ENCODE assay signal across 8 mouse cellular contexts in the genomic region with DNA sequence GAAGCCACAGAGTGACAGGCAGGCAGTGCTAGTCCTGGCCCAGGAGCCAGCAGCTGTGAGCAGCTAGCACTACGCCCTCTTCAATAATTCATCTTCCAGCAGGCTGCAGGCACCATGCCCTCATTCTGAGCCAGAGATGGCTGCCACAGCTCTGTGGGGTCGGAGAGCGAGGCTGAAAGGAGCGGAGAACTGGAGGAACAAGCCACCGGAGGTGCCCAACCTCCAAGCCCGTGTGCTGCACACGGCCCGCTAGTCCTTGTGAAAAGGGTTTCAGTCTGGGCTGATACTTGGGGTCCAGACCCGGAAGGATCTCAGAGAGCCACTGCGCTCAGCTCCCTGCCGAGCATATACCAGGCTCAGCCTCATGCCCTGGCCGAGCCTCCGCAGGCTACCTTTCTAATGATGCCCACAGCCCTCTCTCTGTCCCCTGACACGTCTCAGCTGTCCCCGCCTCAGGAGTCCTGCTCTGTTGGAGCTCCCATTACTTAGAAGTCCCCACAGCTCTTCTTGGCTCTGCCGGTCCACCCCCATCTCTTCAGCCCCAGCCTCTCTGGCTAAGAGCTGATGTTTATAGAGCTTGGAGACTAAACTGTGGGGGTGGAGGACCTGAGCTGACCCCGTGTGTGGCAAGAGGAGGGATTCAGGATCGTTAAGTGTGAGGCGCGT. TPM values are rescaled to one million over a fixed set of nuclear protein-coding genes. Genes with fewer than 3 reads are reported as not detected.
A peak's percentile ranks its signal among the peaks of the same experiment; 100 is the strongest.
DNase-seq lines count a peak whose midpoint lies in the region; ATAC-seq and TF ChIP-seq lines count a peak whose summit lies in the region.

No protein-coding gene starts in this region.

- H3K4me1 ChIP-seq in ES-Bruce4 (ENCODE audit: control insufficient read depth, insufficient read depth, low read length) = peaks cover 4% of the 10 kb centered on the region
- peaks cover 11% of the 10 kb centered on the region for H3K4me1 ChIP-seq in forebrain, postnatal 0 days (ENCODE audit: insufficient read depth)

- peak; percentile 72 for DNase-seq in gastrocnemius, adult 2 months
- no peak for DNase-seq in gastrocnemius, adult 8-10 months (ENCODE audit: low spot score in 2 of 2)
- DNase-seq in forebrain, postnatal 0 days = peak; percentile 57
- DNase-seq in lung, postnatal 36 days = peak; percentile 10
- DNase-seq in T-cell, adult 2 months (ENCODE audit: low spot score) = no peak
- no peak for DNase-seq in spleen, adult 18-20 months

- peak overlapping the region; percentile 89 for H3K27ac ChIP-seq in gastrocnemius, adult 2 months
- H3K27ac ChIP-seq in ES-Bruce4 (ENCODE audit: insufficient read depth, low read length) = no peak overlapping the region
- H3K27ac ChIP-seq in forebrain, postnatal 0 days (ENCODE audit: low read depth, low read length) = no peak overlapping the region

- intact Hi-C loops in gastrocnemius, adult 2 months (cut with DNase I) = no loop called here

- H3K27me3 ChIP-seq in ES-Bruce4 (ENCODE audit: control insufficient read depth, insufficient read depth, low read length, poor library complexity, severe bottlenecking) = no peaks in the 10 kb centered on the region
- H3K27me3 ChIP-seq in forebrain, postnatal 0 days (ENCODE audit: insufficient read depth, low read length) = no peaks in the 10 kb centered on the region

- peak; percentile 30 for ATAC-seq in forebrain, postnatal 0 days
- no peak for ATAC-seq in inflammation-experienced regulatory T-cells, adult 6 months

- TF ChIP-seq POLR2A in ES-Bruce4 (IDR thresholded peaks at IDR 0.05; ENCODE audit: insufficient read depth, low read length) = no peak

- H3K4me3 ChIP-seq in gastrocnemius, adult 2 months = peak overlapping the region; percentile 64
- peak overlapping the region; percentile 27 for H3K4me3 ChIP-seq in ES-Bruce4 (ENCODE audit: low read depth, low read length)
- peak overlapping the region; percentile 3; the same call in 1 of the 2 replicates for H3K4me3 ChIP-seq in forebrain, postnatal 0 days (ENCODE audit: low read depth, low read length)

- peak overlapping the region; percentile 41 for H3K4me2 ChIP-seq in forebrain, postnatal 0 days (ENCODE audit: low read depth)

- no peaks in the 10 kb centered on the region for H3K36me3 ChIP-seq in ES-Bruce4 (ENCODE audit: control insufficient read depth, insufficient read depth, low read length, poor library complexity, severe bottlenecking)
- H3K36me3 ChIP-seq in forebrain, postnatal 0 days (ENCODE audit: insufficient read depth) = no peaks in the 10 kb centered on the region

- TF ChIP-seq EP300 in ES-Bruce4 (IDR thresholded peaks at IDR 0.05; ENCODE audit: insufficient read depth, low read depth, low read length) = no peak

- H3K9me3 ChIP-seq in ES-Bruce4 (replicated peaks; ENCODE audit: control insufficient read depth, insufficient read depth, low read length, poor library complexity, severe bottlenecking) = no peaks in the 10 kb centered on the region
- no peaks in the 10 kb centered on the region for H3K9me3 ChIP-seq in forebrain, postnatal 0 days (ENCODE audit: low read length)

- no peak for TF ChIP-seq CTCF in gastrocnemius, adult 2 months (IDR thresholded peaks at IDR 0.05)
- no peak for TF ChIP-seq CTCF in ES-Bruce4 (IDR thresholded peaks at IDR 0.05; ENCODE audit: low read depth, low read length)
- TF ChIP-seq CTCF in forebrain, postnatal 0 days (IDR thresholded peaks at IDR 0.05; ENCODE audit: low read depth) = no peak

- peak overlapping the region; percentile 21; the same call in 1 of the 2 replicates for H3K9ac ChIP-seq in ES-Bruce4 (ENCODE audit: low read depth, poor library complexity, severe bottlenecking)
- peak overlapping the region; percentile 34 for H3K9ac ChIP-seq in forebrain, postnatal 0 days

- 5% methylated on average over 20 of the region's 20 CpGs for WGBS in forebrain, postnatal 0 days

RNA-seq across cellular contexts. Expression of a gene that starts 1.9 kb away (rescaled TPM):
- 1 to 10 TPM; 1.8 to 2.2 TPM for total RNA-seq in gastrocnemius, adult 2 months (2021)
- 1 to 10 TPM in 2 of 4 experiments, under 1 TPM in 2; 0.78 to 1.1 (median 1.0) TPM for total RNA-seq in gastrocnemius, adult 8-10 months (2022)
- polyA plus RNA-seq in ES-Bruce4 (2011; ENCODE audit: insufficient read depth, insufficient read length, low read depth, missing spikeins) = 16.8 and 18.7 TPM in 2 replicates
- total RNA-seq in forebrain, postnatal 0 days (2014; rRNA removed) = 191 and 201 TPM in 2 replicates
- 133 and 139 TPM in 2 replicates for polyA plus RNA-seq in forebrain, postnatal 0 days (2015; fragmentation: Nextera tagmentation; extraction: Ambion mirVana)
- polyA plus RNA-seq in inflammation-experienced regulatory T-cells, adult 6 months (2017; shearing (Covaris generic)) = under 1 TPM in 2 of 3 experiments, not detected in 1; 0.30 to 0.38 TPM

RNA-seq across cellular contexts. Expression of a gene that starts 18.8 kb away (rescaled TPM):
- total RNA-seq in gastrocnemius, adult 2 months (2021) = 10 to 100 TPM; 22.8 to 23.1 TPM
- total RNA-seq in gastrocnemius, adult 8-10 months (2022) = 10 to 100 TPM; 13.4 to 21.4 (median 19.1) TPM
- 12.5 and 12.8 TPM in 2 replicates for polyA plus RNA-seq in ES-Bruce4 (2011; ENCODE audit: insufficient read depth, insufficient read length, low read depth, missing spikeins)
- 39.2 and 42.3 TPM in 2 replicates for total RNA-seq in forebrain, postnatal 0 days (2014; rRNA removed)
- 1.9 and 5.4 TPM in 2 replicates for polyA plus RNA-seq in forebrain, postnatal 0 days (2015; fragmentation: Nextera tagmentation; extraction: Ambion mirVana)
- under 1 TPM in 2 of 3 experiments, not detected in 1; 0.28 to 0.44 TPM for polyA plus RNA-seq in inflammation-experienced regulatory T-cells, adult 6 months (2017; shearing (Covaris generic))

RNA-seq across cellular contexts. Expression of a gene that starts 34.0 kb away (rescaled TPM):
- total RNA-seq in gastrocnemius, adult 2 months (2021) = 10 to 100 TPM; 66.3 to 67.4 TPM
- 10 to 100 TPM; 54.0 to 72.3 (median 63.4) TPM for total RNA-seq in gastrocnemius, adult 8-10 months (2022)
- 121 TPM in 2 replicates for polyA plus RNA-seq in ES-Bruce4 (2011; ENCODE audit: insufficient read depth, insufficient read length, low read depth, missing spikeins)
- 54.9 and 70.6 TPM in 2 replicates for total RNA-seq in forebrain, postnatal 0 days (2014; rRNA removed)
- 11.9 and 13.8 TPM in 2 replicates for polyA plus RNA-seq in forebrain, postnatal 0 days (2015; fragmentation: Nextera tagmentation; extraction: Ambion mirVana)
- polyA plus RNA-seq in inflammation-experienced regulatory T-cells, adult 6 months (2017; shearing (Covaris generic)) = 10 to 100 TPM; 15.4 to 37.0 (median 37.0) TPM

RNA-seq across cellular contexts. Expression of a gene that starts 48.5 kb away (rescaled TPM):
- 1 to 10 TPM; 1.2 to 1.5 TPM for total RNA-seq in gastrocnemius, adult 2 months (2021)
- 1 to 10 TPM; 1.0 to 2.3 (median 1.1) TPM for total RNA-seq in gastrocnemius, adult 8-10 months (2022)
- polyA plus RNA-seq in ES-Bruce4 (2011; ENCODE audit: insufficient read depth, insufficient read length, low read depth, missing spikeins) = 3.4 and 3.7 TPM in 2 replicates
- total RNA-seq in forebrain, postnatal 0 days (2014; rRNA removed) = 34.1 and 56.6 TPM in 2 replicates
- 20.9 and 24.1 TPM in 2 replicates for polyA plus RNA-seq in forebrain, postnatal 0 days (2015; fragmentation: Nextera tagmentation; extraction: Ambion mirVana)
- polyA plus RNA-seq in inflammation-experienced regulatory T-cells, adult 6 months (2017; shearing (Covaris generic)) = 1 to 10 TPM in 1 of 3 experiments, under 1 TPM in 2; 0.94 to 1.8 (median 0.99) TPM

RNA-seq across cellular contexts. Expression of a gene that starts 57.9 kb away (rescaled TPM):
- total RNA-seq in gastrocnemius, adult 2 months (2021) = 1 to 10 TPM in 1 of 2 experiments, not detected in 1; 1.2 TPM
- total RNA-seq in gastrocnemius, adult 8-10 months (2022) = under 1 TPM in 1 of 4 experiments, not detected in 3; 0.63 TPM
- 1.7 and 2.6 TPM in 2 replicates for polyA plus RNA-seq in ES-Bruce4 (2011; ENCODE audit: insufficient read depth, insufficient read length, low read depth, missing spikeins)
- total RNA-seq in forebrain, postnatal 0 days (2014; rRNA removed) = not detected in 2 replicates
- 0.51 TPM in 1 of 2 replicates, not detected in the other for polyA plus RNA-seq in forebrain, postnatal 0 days (2015; fragmentation: Nextera tagmentation; extraction: Ambion mirVana)
- polyA plus RNA-seq in inflammation-experienced regulatory T-cells, adult 6 months (2017; shearing (Covaris generic)) = not detected

Comparison
In these comparisons a context has a peak if more than half of its experiments do, and no peak if none do; other contexts are left out.
1. DNase-seq: peak in gastrocnemius, adult 2 months (single experiment), forebrain, postnatal 0 days (single experiment) and lung, postnatal 36 days (single experiment); none in gastrocnemius, adult 8-10 months (0 of 2), T-cell, adult 2 months (single experiment) and spleen, adult 18-20 months (0 of 2).
2. H3K4me3 ChIP-seq: peak in every context shown above with its lines; median percentile 64 in gastrocnemius, adult 2 months; 27 in ES-Bruce4; 3 in forebrain, postnatal 0 days.
3. RNA of a gene that starts 1.9 kb away (total RNA-seq): 191 to 201 TPM in forebrain, postnatal 0 days; 1.8 to 2.2 TPM in gastrocnemius, adult 2 months and 0.78 to 1.1 TPM in gastrocnemius, adult 8-10 months; every median in the first group is over 10 times any median in the second.